7 mouse cellular contexts compared by ENCODE assay signal in the genomic region with DNA sequence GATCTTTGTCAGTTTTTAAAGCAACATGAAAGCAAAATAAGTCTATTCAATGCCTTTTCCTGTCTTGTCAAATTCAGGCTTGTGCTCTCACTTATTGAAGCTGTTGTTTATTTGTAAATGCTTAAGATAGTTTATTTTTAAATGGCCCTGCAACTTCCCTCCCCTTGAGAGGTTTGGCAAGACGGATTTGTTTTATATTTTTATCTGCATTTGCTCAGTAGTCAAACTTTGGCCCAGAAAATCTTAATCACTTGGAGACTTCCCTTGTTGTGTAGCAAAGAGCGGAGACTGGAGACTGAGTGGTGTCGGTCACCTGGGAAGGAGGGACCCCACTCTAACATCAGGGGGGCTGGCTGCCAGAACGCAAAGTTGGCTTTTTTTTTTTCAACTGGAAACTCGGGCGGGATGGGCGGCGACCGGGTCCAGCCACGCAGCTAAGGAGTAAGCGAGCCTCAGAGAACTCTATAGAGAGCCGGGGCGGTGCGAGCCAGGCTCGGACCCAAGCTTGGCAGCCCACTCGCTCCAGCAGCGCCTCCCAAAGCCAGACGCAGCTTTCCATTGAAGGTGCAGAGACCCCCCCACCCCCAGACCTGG. TPM values are rescaled to one million over a fixed set of nuclear protein-coding genes. Genes with fewer than 3 reads are reported as not detected.
A peak's percentile ranks its signal among the peaks of the same experiment; 100 is the strongest.
DNase-seq lines count a peak whose midpoint lies in the region; ATAC-seq and TF ChIP-seq lines count a peak whose summit lies in the region.

No protein-coding gene starts in this region.

- peak overlapping the region; percentile 57 for H3K4me2 ChIP-seq in lung, embryonic 16.5 days (ENCODE audit: low read depth, low read length)
- peak overlapping the region; percentile 70 for H3K4me2 ChIP-seq in limb, embryonic 14.5 days (replicated peaks; ENCODE audit: low read depth, low read length, severe bottlenecking)
- peak overlapping the region; percentile 62 for H3K4me2 ChIP-seq in stomach, embryonic 14.5 days (replicated peaks; ENCODE audit: low read depth, low read length)

- peak; percentile 84 for ATAC-seq in lung, embryonic 16.5 days (ENCODE audit: low read depth)
- ATAC-seq in erythroblast, adult 5-6 weeks (replicated peaks; ENCODE audit: low FRiP score, poor library complexity, severe bottlenecking) = peak; percentile 60; the same call in 1 of the 2 replicates
- no peak for ATAC-seq in limb, embryonic 14.5 days (ENCODE audit: low FRiP score, low read depth)
- ATAC-seq in stomach, embryonic 14.5 days (ENCODE audit: insufficient number of reproducible peaks, insufficient read depth, low FRiP score, low read depth) = no peak
- ATAC-seq in cerebellum, adult (ENCODE audit: insufficient number of reproducible peaks, low FRiP score, low TSS enrichment) = no peak; the same call in 1 of the 2 replicates

- H3K4me1 ChIP-seq in lung, embryonic 16.5 days (replicated peaks; ENCODE audit: control insufficient read depth, insufficient read depth, low read length) = peaks cover 16% of the 10 kb centered on the region
- peaks cover 11% of the 10 kb centered on the region for H3K4me1 ChIP-seq in limb, embryonic 14.5 days (ENCODE audit: control insufficient read depth, insufficient read depth, low read length)
- H3K4me1 ChIP-seq in stomach, embryonic 14.5 days (ENCODE audit: control insufficient read depth, insufficient read depth, low read length) = peaks cover 3% of the 10 kb centered on the region; the same call in 1 of the 2 replicates

- no peaks in the 10 kb centered on the region for H3K36me3 ChIP-seq in lung, embryonic 16.5 days (ENCODE audit: control insufficient read depth, insufficient read depth, low read length)
- H3K36me3 ChIP-seq in limb, embryonic 14.5 days (ENCODE audit: control insufficient read depth, insufficient read depth, low read length) = no peaks in the 10 kb centered on the region
- no peaks in the 10 kb centered on the region for H3K36me3 ChIP-seq in stomach, embryonic 14.5 days (ENCODE audit: control insufficient read depth, insufficient read depth, low read length)

- DNase-seq in lung, adult 18-20 months = no peak
- no peak for DNase-seq in limb, embryonic 14.5 days (ENCODE audit: low spot score)
- DNase-seq in adrenal gland, postnatal 4 days (ENCODE audit: low spot score in 2 of 2) = no peak

- under 1% methylated on average over 18 of the region's 18 CpGs for WGBS in lung, embryonic 16.5 days
- WGBS in limb, embryonic 14.5 days = 2% methylated on average over 17 of the region's 18 CpGs
- WGBS in stomach, embryonic 14.5 days = under 1% methylated on average over 17 of the region's 18 CpGs

- peak overlapping the region; percentile 74 for H3K9ac ChIP-seq in lung, embryonic 16.5 days (ENCODE audit: low read length)
- peak overlapping the region; percentile 60 for H3K9ac ChIP-seq in limb, embryonic 14.5 days (ENCODE audit: low read depth, low read length, severe bottlenecking)
- H3K9ac ChIP-seq in stomach, embryonic 14.5 days (replicated peaks; ENCODE audit: low read depth, low read length) = no peak overlapping the region; the same call in 1 of the 2 replicates

- H3K4me3 ChIP-seq in lung, embryonic 16.5 days (ENCODE audit: low read length) = peak overlapping the region; percentile 99
- H3K4me3 ChIP-seq in limb, embryonic 14.5 days (replicated peaks; ENCODE audit: low read length) = peak overlapping the region; percentile 87
- H3K4me3 ChIP-seq in stomach, embryonic 14.5 days (ENCODE audit: low read depth, low read length) = peak overlapping the region; percentile 95

- H3K27me3 ChIP-seq in lung, embryonic 16.5 days (ENCODE audit: control insufficient read depth, insufficient read depth, low read depth, low read length) = no peaks in the 10 kb centered on the region
- H3K27me3 ChIP-seq in limb, embryonic 14.5 days (ENCODE audit: control insufficient read depth, insufficient read depth, low read length) = no peaks in the 10 kb centered on the region
- no peaks in the 10 kb centered on the region for H3K27me3 ChIP-seq in stomach, embryonic 14.5 days (ENCODE audit: control insufficient read depth, insufficient read depth, low read length)

- H3K27ac ChIP-seq in lung, embryonic 16.5 days (ENCODE audit: low read length) = peak overlapping the region; percentile 90
- H3K27ac ChIP-seq in limb, embryonic 14.5 days (replicated peaks; ENCODE audit: low read depth, low read length) = peak overlapping the region; percentile 81
- H3K27ac ChIP-seq in stomach, embryonic 14.5 days (ENCODE audit: low read length) = peak overlapping the region; percentile 62

- H3K9me3 ChIP-seq in lung, embryonic 16.5 days (ENCODE audit: control insufficient read depth, low read length) = no peaks in the 10 kb centered on the region
- H3K9me3 ChIP-seq in limb, embryonic 14.5 days (ENCODE audit: control insufficient read depth, low read length) = no peaks in the 10 kb centered on the region
- no peaks in the 10 kb centered on the region for H3K9me3 ChIP-seq in stomach, embryonic 14.5 days (ENCODE audit: control insufficient read depth, low read depth, low read length)

- TF ChIP-seq POLR2A in limb, embryonic 14.5 days (IDR thresholded peaks at IDR 0.05; ENCODE audit: borderline replicate concordance, extremely low read depth, insufficient read depth, insufficient read length) = no peak

RNA-seq across cellular contexts. Expression of gene Hif1a, which starts 6.0 kb away (rescaled TPM):
- 64.9 and 71.0 TPM in 2 replicates for polyA plus RNA-seq in lung, embryonic 16.5 days (2015; fragmentation: Nextera tagmentation; extraction: Ambion mirVana)
- total RNA-seq in erythroblast, adult 5-6 weeks (2015; ENCODE audit: low replicate concordance) = 14.2 and 17.9 TPM in 2 replicates
- total RNA-seq in erythroblast, adult 5-6 weeks (2017; ENCODE audit: low replicate concordance) = 14.1 and 15.4 TPM in 2 replicates
- polyA plus RNA-seq in limb, embryonic 14.5 days (2012; rRNA removed) = 72.9 and 79.0 TPM in 2 replicates
- 112 and 120 TPM in 2 replicates for polyA plus RNA-seq in limb, embryonic 14.5 days (2014; fragmentation: Nextera tagmentation; extraction: Ambion mirVana)
- polyA plus RNA-seq in stomach, embryonic 14.5 days (2014; fragmentation: Nextera tagmentation; extraction: Ambion mirVana) = 79.0 and 87.4 TPM in 2 replicates
- total RNA-seq in adrenal gland, postnatal 4 days (2021) = 10 to 100 TPM; 74.4 to 77.5 TPM

RNA-seq across cellular contexts. Expression of gene Gm49321, which starts 30.3 kb away (rescaled TPM):
- 9.3 and 10.9 TPM in 2 replicates for polyA plus RNA-seq in lung, embryonic 16.5 days (2015; fragmentation: Nextera tagmentation; extraction: Ambion mirVana)
- not detected in 2 replicates for total RNA-seq in erythroblast, adult 5-6 weeks (2015; ENCODE audit: low replicate concordance)
- not detected in 2 replicates for total RNA-seq in erythroblast, adult 5-6 weeks (2017; ENCODE audit: low replicate concordance)
- not detected in 2 replicates for polyA plus RNA-seq in limb, embryonic 14.5 days (2012; rRNA removed)
- polyA plus RNA-seq in limb, embryonic 14.5 days (2014; fragmentation: Nextera tagmentation; extraction: Ambion mirVana) = 11.2 and 12.3 TPM in 2 replicates
- 11.6 and 16.1 TPM in 2 replicates for polyA plus RNA-seq in stomach, embryonic 14.5 days (2014; fragmentation: Nextera tagmentation; extraction: Ambion mirVana)
- 1 to 10 TPM; 4.9 to 8.1 TPM for total RNA-seq in adrenal gland, postnatal 4 days (2021)

RNA-seq across cellular contexts. Expression of gene Snapc1, which starts 57.1 kb away (rescaled TPM):
- polyA plus RNA-seq in lung, embryonic 16.5 days (2015; fragmentation: Nextera tagmentation; extraction: Ambion mirVana) = 18.9 and 20.6 TPM in 2 replicates
- 1.5 and 2.5 TPM in 2 replicates for total RNA-seq in erythroblast, adult 5-6 weeks (2015; ENCODE audit: low replicate concordance)
- 1.2 and 4.9 TPM in 2 replicates for total RNA-seq in erythroblast, adult 5-6 weeks (2017; ENCODE audit: low replicate concordance)
- 21.6 and 22.0 TPM in 2 replicates for polyA plus RNA-seq in limb, embryonic 14.5 days (2012; rRNA removed)
- 17.2 and 24.8 TPM in 2 replicates for polyA plus RNA-seq in limb, embryonic 14.5 days (2014; fragmentation: Nextera tagmentation; extraction: Ambion mirVana)
- 20.9 and 22.4 TPM in 2 replicates for polyA plus RNA-seq in stomach, embryonic 14.5 days (2014; fragmentation: Nextera tagmentation; extraction: Ambion mirVana)
- 10 to 100 TPM; 17.0 to 18.8 TPM for total RNA-seq in adrenal gland, postnatal 4 days (2021)

Comparison
In these comparisons a context has a peak if more than half of its experiments do, and no peak if none do; other contexts are left out.
1. ATAC-seq: peak in lung, embryonic 16.5 days (single experiment) and erythroblast, adult 5-6 weeks (single experiment); none in limb, embryonic 14.5 days (single experiment), stomach, embryonic 14.5 days (single experiment) and cerebellum, adult (single experiment).
2. Peak in every context shown above with its lines, with median percentiles within 50 percentile points of each other: H3K27ac ChIP-seq, H3K4me2 ChIP-seq and H3K4me3 ChIP-seq.